Mouse (Mus musculus) urinary bladder, adult 2 months (tissue): ENCODE results near the gene Sirpb1a. TPM values are rescaled to one million over a fixed set of nuclear protein-coding genes. Genes with fewer than 3 reads are reported as not detected.
"Not testable (repeated sequence)": the region's sequence is repeated elsewhere in the genome, so short reads cannot be mapped to it uniquely, and the experiment has no call there.

Source experiments
- DNase-seq: peaks from one replicate; pipeline ENCODE4 v3.0.0; 2022; ENCODE audit warnings: low spot score
- polyA plus RNA-seq: library from polyadenylated mRNA; depleted of rRNA; stranded (reverse); fragments of >200 nt; gene quantifications from 2 replicates; pipeline ENCODE4 v1.2.3, GENCODE M21; 2012; rRNA removed

Sirpb1a gene
- 0.19 and 0.29 TPM in 2 replicates for polyA plus RNA-seq

- DNase-seq: not testable (repeated sequence)
Observed at GRCm38 (mm10) chr3:15426447-15426846, at the start of gene Sirpb1a. Sirpb1a (minus strand) TSS chr3:15426520.

DNA sequence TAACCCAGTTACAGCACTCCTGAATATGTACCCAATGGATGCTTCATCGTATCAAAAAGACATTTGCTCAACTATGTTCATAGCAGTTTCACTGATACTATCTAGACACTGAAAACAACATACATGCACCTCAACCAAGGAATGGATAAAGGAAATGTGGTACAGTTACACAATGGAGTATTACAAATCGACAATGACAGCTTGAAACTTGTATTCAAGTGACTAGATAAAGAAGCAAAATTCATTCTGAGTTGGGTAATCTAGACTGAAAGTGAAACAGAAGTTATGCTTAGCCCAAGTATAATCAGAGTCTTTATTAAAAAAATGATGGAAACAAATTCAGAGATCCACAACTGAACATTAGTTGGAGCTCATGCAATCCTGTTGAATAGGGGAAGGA, 48.5 kb upstream of the Sirpb1a start:
- not testable (repeated sequence) for DNase-seq

- not testable (repeated sequence) for DNase-seq
Observed at GRCm38 (mm10) chr3:15470158-15470557, 43.8 kb upstream of the Sirpb1a start.

DNA sequence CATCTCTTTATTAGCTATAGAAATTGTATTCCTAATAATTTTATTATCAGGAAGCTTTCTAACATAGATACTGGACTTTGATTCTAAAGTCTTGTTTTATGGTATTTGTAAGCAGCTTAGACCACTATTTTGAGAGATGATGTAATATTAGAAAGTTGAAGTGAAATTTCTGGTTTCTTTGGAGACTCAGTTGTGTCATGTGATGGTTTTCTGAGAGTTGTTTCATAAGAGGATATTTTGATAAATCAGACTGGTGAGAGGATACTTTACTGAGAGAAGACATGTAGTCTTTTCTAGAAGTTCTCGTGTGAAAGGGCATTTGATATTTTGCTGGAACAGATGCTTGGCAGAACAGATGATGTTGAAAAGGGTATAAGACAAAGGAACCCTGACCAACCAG, 17.6 kb upstream of the Sirpb1a start:
- DNase-seq: not testable (repeated sequence)

DNA sequence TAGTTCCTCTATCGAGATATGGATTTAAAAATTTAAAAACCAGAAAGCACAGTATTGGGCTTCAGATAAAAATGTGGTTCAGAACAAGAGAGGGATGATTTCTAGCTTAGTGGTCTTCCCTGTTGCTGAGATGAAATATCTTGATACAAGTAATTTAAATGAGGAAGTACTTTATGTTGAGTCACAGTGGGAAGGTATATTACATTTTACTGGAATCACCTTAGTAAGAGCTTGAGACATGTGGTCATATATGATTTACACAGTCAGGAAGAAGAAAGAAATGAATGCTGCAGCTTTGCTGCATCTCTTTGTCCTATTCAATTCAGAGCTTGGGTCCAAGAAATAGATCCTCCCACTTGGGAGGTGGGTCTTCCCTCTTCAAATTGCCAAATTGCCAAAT, 13.5 kb upstream of the Sirpb1a start:
- DNase-seq: not testable (repeated sequence)

DNA sequence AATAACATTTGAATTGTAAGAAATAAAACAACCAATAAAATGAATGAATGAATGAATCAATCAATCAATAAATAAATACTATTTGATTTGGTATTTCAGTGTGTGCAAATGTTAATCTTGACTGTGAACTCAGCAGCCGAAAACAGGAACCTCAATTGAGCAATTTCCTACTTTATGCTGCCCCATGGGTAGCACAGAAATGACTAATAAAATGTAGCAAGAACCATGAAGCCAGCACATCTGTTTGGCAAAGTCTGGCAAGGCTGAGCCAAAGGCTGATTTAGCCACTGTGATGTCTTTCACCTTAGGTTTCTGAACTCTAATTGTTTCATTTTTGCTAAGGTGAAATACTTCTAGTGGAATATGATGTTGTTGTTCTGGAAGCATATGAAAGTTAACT, 1.6 kb upstream of the Sirpb1a start:
- no peak for DNase-seq

GRCm38 (mm10) chr3:15355690-15356089, 70.6 kb downstream of the Sirpb1a start:
- DNase-seq: not testable (repeated sequence)

- DNase-seq: not testable (repeated sequence)
Observed at GRCm38 (mm10) chr3:15350318-15350717, 76.0 kb downstream of the Sirpb1a start.

DNA sequence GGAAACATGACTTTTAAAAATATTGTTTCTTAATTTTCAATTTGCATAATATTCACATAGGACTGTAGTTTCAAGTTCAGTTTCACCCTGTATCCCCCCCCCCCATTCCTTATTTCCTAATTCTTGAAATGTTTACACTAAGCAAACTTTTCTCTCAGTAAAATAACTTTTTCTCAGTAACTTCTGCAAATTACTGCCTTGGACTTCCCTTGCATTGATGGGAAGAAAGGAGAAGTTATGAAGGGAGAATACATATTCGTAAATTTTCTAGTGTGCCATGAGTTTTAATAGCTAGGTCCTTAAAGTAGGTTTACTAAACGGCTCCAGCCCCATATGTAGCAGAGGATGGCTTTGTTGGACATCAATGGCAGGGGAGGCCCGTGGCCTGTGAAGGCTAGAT, 80.7 kb downstream of the Sirpb1a start:
- DNase-seq: not testable (repeated sequence)

DNA sequence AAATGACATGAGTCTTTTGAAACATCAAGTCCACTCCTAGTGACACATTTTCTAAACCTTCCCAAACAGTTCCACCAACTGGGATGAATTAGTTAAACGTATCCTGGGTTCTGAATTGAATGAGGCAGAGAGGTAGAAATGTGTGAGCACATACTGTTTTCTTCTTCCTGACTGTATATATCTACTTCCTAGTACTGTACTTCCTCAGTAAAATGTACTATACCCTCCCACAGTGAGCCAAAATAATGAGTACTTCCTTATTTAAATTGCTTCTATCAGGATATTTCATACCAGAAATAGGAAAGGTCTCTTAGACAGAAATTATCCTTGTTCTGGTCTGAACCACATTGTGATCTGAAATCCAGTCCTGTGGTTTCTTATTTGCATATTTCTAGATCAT, 86.0 kb downstream of the Sirpb1a start:
- DNase-seq: no peak

DNA sequence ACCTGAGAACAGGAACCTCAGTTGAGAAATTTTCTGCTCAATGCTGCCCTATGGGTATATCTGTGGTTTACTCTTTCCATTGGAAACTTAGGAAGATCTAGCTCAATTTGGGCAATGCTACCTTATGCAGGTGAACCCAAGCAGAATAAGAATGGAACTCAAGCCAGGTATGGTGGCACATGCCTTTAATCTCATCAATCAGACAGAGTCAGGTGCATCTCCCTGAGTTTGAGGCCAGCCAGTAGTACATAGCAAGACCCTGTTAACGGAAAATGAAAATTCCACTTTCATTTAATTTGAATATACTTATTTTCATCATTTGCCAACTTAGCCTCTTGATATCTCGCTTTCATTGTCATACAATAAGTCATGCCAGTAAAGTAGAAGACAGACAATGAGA, 92.1 kb downstream of the Sirpb1a start:
- DNase-seq: no peak

GRCm38 (mm10) chr3:15332063-15332462, 94.3 kb downstream of the Sirpb1a start, which contains the start of gene Gm9733:
Gm9733 (minus strand) TSS chr3:15332302.
- no peak for DNase-seq

- no peak for DNase-seq
Observed at GRCm38 (mm10) chr3:15331545-15331944, 94.8 kb downstream of the Sirpb1a start.

- no peak for DNase-seq
Observed at GRCm38 (mm10) chr3:15329549-15329948, 96.8 kb downstream of the Sirpb1a start.

Other genes starting within 250 kb of the Sirpb1a start
- gene Gm9733, start 94.2 kb downstream of the Sirpb1a start, polyA plus RNA-seq: 0.31 and 0.34 TPM in 2 replicates
- 0.17 and 0.18 TPM in 2 replicates for gene Sirpb1b, start 148.5 kb upstream of the Sirpb1a start, polyA plus RNA-seq